8 mouse cellular contexts compared by ENCODE assay signal in genomic region chr3:108061420-108061819, GRCm38 (mm10). TPM values are rescaled to one million over a fixed set of nuclear protein-coding genes. Genes with fewer than 3 reads are reported as not detected.
A peak's percentile ranks its signal among the peaks of the same experiment; 100 is the strongest.
DNase-seq lines count a peak whose midpoint lies in the region; ATAC-seq and TF ChIP-seq lines count a peak whose summit lies in the region.

No protein-coding gene starts in this region.

- H3K4me2 ChIP-seq in forebrain, embryonic 13.5 days = peak overlapping the region; percentile 20; the same call in 1 of the 2 replicates
- H3K4me2 ChIP-seq in liver, embryonic 14.5 days (ENCODE audit: low read depth) = peak overlapping the region; percentile 32

- no peaks in the 10 kb centered on the region for H3K4me1 ChIP-seq in bone marrow, adult 2 months (ENCODE audit: control insufficient read depth, insufficient read depth, low read length)
- no peaks in the 10 kb centered on the region for H3K4me1 ChIP-seq in forebrain, embryonic 13.5 days
- 0 out of 4 replicates have a peak, but pooled peaks cover 0 to 3% of the 10 kb centered on the region in 2 experiments for H3K4me1 ChIP-seq in liver, embryonic 14.5 days (replicated peaks; ENCODE audit: control insufficient read depth in 2 of 2, insufficient read depth in 2 of 2, low read length in 1 of 2)

- H3K27ac ChIP-seq in bone marrow, adult 2 months (ENCODE audit: control insufficient read depth, insufficient read depth, low read depth, low read length, poor library complexity) = no peak overlapping the region
- no peak overlapping the region for H3K27ac ChIP-seq in forebrain, embryonic 13.5 days
- no peak overlapping the region for H3K27ac ChIP-seq in liver, embryonic 14.5 days

- 0 out of 2 replicates have a peak, but pooled peaks have one; percentile 12 for TF ChIP-seq CTCF in bone marrow, adult 2 months (IDR thresholded peaks at IDR 0.05; ENCODE audit: control insufficient read depth, insufficient read depth, low read length)
- peak; percentile 71 for TF ChIP-seq CTCF in liver, embryonic 14.5 days (IDR thresholded peaks at IDR 0.05; ENCODE audit: low read depth)

- WGBS in bone marrow, adult 2 months = 1% methylated on average over 7 of the region's 7 CpGs
- 24% methylated on average over 7 of the region's 7 CpGs for WGBS in forebrain, embryonic 13.5 days
- 4% methylated on average over 7 of the region's 7 CpGs for WGBS in liver, embryonic 14.5 days (ENCODE audit: insufficient replicate concordance)

- no peaks in the 10 kb centered on the region for H3K9me3 ChIP-seq in forebrain, embryonic 13.5 days (replicated peaks)
- H3K9me3 ChIP-seq in liver, embryonic 14.5 days (ENCODE audit: control insufficient read depth, low read length) = no peaks in the 10 kb centered on the region

- no peaks in the 10 kb centered on the region for H3K36me3 ChIP-seq in forebrain, embryonic 13.5 days (ENCODE audit: poor library complexity, severe bottlenecking)
- no peaks in the 10 kb centered on the region for H3K36me3 ChIP-seq in liver, embryonic 14.5 days (replicated peaks; ENCODE audit: control insufficient read depth, insufficient read depth, low read depth)

- DNase-seq in right cerebral cortex, postnatal 14 days = peak; percentile 54
- DNase-seq in right cerebral cortex, postnatal 25 days = no peak
- DNase-seq in liver, embryonic 14.5 days (ENCODE audit: low read depth in 3 of 3, low spot score in 3 of 3) = peak; percentile 58 to 61 (median 61)
- peak; percentile 54 for DNase-seq in retina, adult 2 months (ENCODE audit: low read depth, low spot score)
- no peak for DNase-seq in urinary bladder, adult 2 months (ENCODE audit: low spot score)

- no peak for TF ChIP-seq EP300 in liver, embryonic 14.5 days (IDR thresholded peaks at IDR 0.05; ENCODE audit: low read depth)

- no peak overlapping the region for H3K9ac ChIP-seq in forebrain, embryonic 13.5 days
- H3K9ac ChIP-seq in liver, embryonic 14.5 days (replicated peaks) = no peak overlapping the region

- ATAC-seq in forebrain, embryonic 13.5 days = 0 out of 2 replicates have a peak, but pooled peaks have one; percentile 19
- ATAC-seq in inflammation-experienced regulatory T-cells, adult 6 months = peak; percentile 75
- ATAC-seq in liver, embryonic 14.5 days (ENCODE audit: insufficient read depth) = no peak

- no peaks in the 10 kb centered on the region for H3K27me3 ChIP-seq in forebrain, embryonic 13.5 days
- H3K27me3 ChIP-seq in liver, embryonic 14.5 days (ENCODE audit: control insufficient read depth, insufficient read depth, low read length) = no peaks in the 10 kb centered on the region

- peak overlapping the region; percentile 12 for H3K4me3 ChIP-seq in bone marrow, adult 2 months (replicated peaks; ENCODE audit: control insufficient read depth, low read depth, low read length)
- no peak overlapping the region for H3K4me3 ChIP-seq in forebrain, embryonic 13.5 days
- no peak overlapping the region for H3K4me3 ChIP-seq in liver, embryonic 14.5 days (ENCODE audit: insufficient read depth in 1 of 2, low read depth in 2 of 2, low read length in 2 of 2)

- TF ChIP-seq POLR2A in bone marrow, adult 2 months (IDR thresholded peaks at IDR 0.05; ENCODE audit: borderline replicate concordance, control insufficient read depth, low read depth, low read length) = no peak

RNA-seq across cellular contexts. Expression of gene Gstm4, which starts 16.7 kb away (rescaled TPM):
- 4.8 and 8.3 TPM in 2 replicates for polyA plus RNA-seq in bone marrow, adult 2 months (2011; ENCODE audit: insufficient read depth, insufficient read length, low replicate concordance, missing spikeins)
- 10.8 and 11.4 TPM in 2 replicates for polyA plus RNA-seq in forebrain, embryonic 13.5 days (2015; fragmentation: Nextera tagmentation; extraction: Ambion mirVana)
- 1 to 10 TPM; 3.1 to 5.5 (median 5.0) TPM for polyA plus RNA-seq in inflammation-experienced regulatory T-cells, adult 6 months (2017; shearing (Covaris generic))
- 11.7 and 11.9 TPM in 2 replicates for polyA plus RNA-seq in liver, embryonic 14.5 days (2012; rRNA removed)
- polyA plus RNA-seq in liver, embryonic 14.5 days (2014; fragmentation: Nextera tagmentation; extraction: Ambion mirVana) = 17.3 and 17.7 TPM in 2 replicates
- polyA plus RNA-seq in urinary bladder, adult 2 months (2012; rRNA removed) = 128 and 151 TPM in 2 replicates

RNA-seq across cellular contexts. Expression of gene Ampd2, which starts 25.0 kb away (rescaled TPM):
- polyA plus RNA-seq in bone marrow, adult 2 months (2011; ENCODE audit: insufficient read depth, insufficient read length, low replicate concordance, missing spikeins) = 15.3 and 47.2 TPM in 2 replicates
- 38.6 and 45.3 TPM in 2 replicates for polyA plus RNA-seq in forebrain, embryonic 13.5 days (2015; fragmentation: Nextera tagmentation; extraction: Ambion mirVana)
- polyA plus RNA-seq in inflammation-experienced regulatory T-cells, adult 6 months (2017; shearing (Covaris generic)) = 10 to 100 TPM; 15.6 to 26.4 (median 18.1) TPM
- polyA plus RNA-seq in liver, embryonic 14.5 days (2012; rRNA removed) = 40.9 and 49.6 TPM in 2 replicates
- polyA plus RNA-seq in liver, embryonic 14.5 days (2014; fragmentation: Nextera tagmentation; extraction: Ambion mirVana) = 34.3 and 37.8 TPM in 2 replicates
- 33.5 and 37.8 TPM in 2 replicates for polyA plus RNA-seq in urinary bladder, adult 2 months (2012; rRNA removed)

RNA-seq across cellular contexts. Expression of gene Gnat2, which starts 31.2 kb away (rescaled TPM):
- 1.0 TPM in 1 of 2 replicates, not detected in the other for polyA plus RNA-seq in bone marrow, adult 2 months (2011; ENCODE audit: insufficient read depth, insufficient read length, low replicate concordance, missing spikeins)
- 0.44 and 0.57 TPM in 2 replicates for polyA plus RNA-seq in forebrain, embryonic 13.5 days (2015; fragmentation: Nextera tagmentation; extraction: Ambion mirVana)
- not detected for polyA plus RNA-seq in inflammation-experienced regulatory T-cells, adult 6 months (2017; shearing (Covaris generic))
- 0.60 and 1.4 TPM in 2 replicates for polyA plus RNA-seq in liver, embryonic 14.5 days (2012; rRNA removed)
- 1.8 and 2.5 TPM in 2 replicates for polyA plus RNA-seq in liver, embryonic 14.5 days (2014; fragmentation: Nextera tagmentation; extraction: Ambion mirVana)
- polyA plus RNA-seq in urinary bladder, adult 2 months (2012; rRNA removed) = 0.39 and 0.57 TPM in 2 replicates

RNA-seq across cellular contexts. Expression of gene Gstm1, which starts 43.6 kb away (rescaled TPM):
- 63.6 and 69.5 TPM in 2 replicates for polyA plus RNA-seq in bone marrow, adult 2 months (2011; ENCODE audit: insufficient read depth, insufficient read length, low replicate concordance, missing spikeins)
- polyA plus RNA-seq in forebrain, embryonic 13.5 days (2015; fragmentation: Nextera tagmentation; extraction: Ambion mirVana) = 27.5 and 28.4 TPM in 2 replicates
- polyA plus RNA-seq in inflammation-experienced regulatory T-cells, adult 6 months (2017; shearing (Covaris generic)) = 1 to 10 TPM; 1.1 to 2.7 (median 1.4) TPM
- polyA plus RNA-seq in liver, embryonic 14.5 days (2012; rRNA removed) = 124 and 152 TPM in 2 replicates
- 275 and 312 TPM in 2 replicates for polyA plus RNA-seq in liver, embryonic 14.5 days (2014; fragmentation: Nextera tagmentation; extraction: Ambion mirVana)
- 9,762 and 10,289 TPM in 2 replicates for polyA plus RNA-seq in urinary bladder, adult 2 months (2012; rRNA removed)

Comparison
In these comparisons a context has a peak if more than half of its experiments do, and no peak if none do; other contexts are left out.
1. DNase-seq: peak in right cerebral cortex, postnatal 14 days (single experiment), liver, embryonic 14.5 days (3 of 3) and retina, adult 2 months (single experiment); none in right cerebral cortex, postnatal 25 days (single experiment) and urinary bladder, adult 2 months (single experiment).